Mouse (Mus musculus) ES-Bruce4 (cell line): Measurements from ENCODE around the gene Crip3. TPM values are rescaled to one million over a fixed set of nuclear protein-coding genes. Genes with fewer than 3 reads are reported as not detected.

ENCODE experiments used
- H3K27ac ChIP-seq: 2 replicates; pipeline ENCODE4 v1.5.1; 2012; ENCODE audit warnings: low read length, inconsistent platforms; ENCODE audit not compliant: insufficient read depth
- H3K27me3 ChIP-seq: 2 replicates; pipeline ENCODE4 v1.6.1; 2012; ENCODE audit warnings: mild to moderate bottlenecking, low read length, inconsistent platforms; ENCODE audit not compliant: control insufficient read depth, poor library complexity, insufficient read depth, severe bottlenecking
- H3K36me3 ChIP-seq: 2 replicates; pipeline ENCODE4 v1.6.1; 2012; ENCODE audit warnings: inconsistent platforms, mild to moderate bottlenecking, low read length, moderate library complexity; ENCODE audit not compliant: control insufficient read depth, poor library complexity, insufficient read depth, severe bottlenecking
- H3K4me1 ChIP-seq: one replicate; pipeline ENCODE4 v1.8.1; 2011; ENCODE audit warnings: low read length; ENCODE audit not compliant: control insufficient read depth, insufficient read depth
- H3K4me3 ChIP-seq: 2 replicates; pipeline ENCODE4 v1.5.1; 2011; ENCODE audit warnings: low read depth, mild to moderate bottlenecking, low read length
- H3K9ac ChIP-seq: 2 replicates; pipeline ENCODE4 v1.6.1; 2012; ENCODE audit warnings: low read depth, mild to moderate bottlenecking, inconsistent platforms; ENCODE audit not compliant: poor library complexity, severe bottlenecking
- H3K9me3 ChIP-seq: replicated peaks from 2 replicates; pipeline ENCODE4 v1.6.1; 2012; ENCODE audit warnings: mild to moderate bottlenecking, low read length, inconsistent platforms; ENCODE audit not compliant: control insufficient read depth, poor library complexity, insufficient read depth, severe bottlenecking
- CTCF ChIP-seq: IDR thresholded peaks from one replicate; pipeline ENCODE4 v1.8.1; 2011; ENCODE audit warnings: low read depth, low read length
- EP300 ChIP-seq: IDR thresholded peaks from 2 replicates; pipeline ENCODE4 v1.6.1; 2011; ENCODE audit warnings: low read depth, low read length; ENCODE audit not compliant: insufficient read depth
- POLR2A ChIP-seq: IDR thresholded peaks from one replicate; pipeline ENCODE4 v1.8.1; 2011; ENCODE audit warnings: low read length; ENCODE audit not compliant: insufficient read depth
- polyA plus RNA-seq: library from polyadenylated mRNA; stranded (reverse); fragments of >200 nt; gene quantifications from 2 replicates; pipeline ENCODE4 v1.2.4, GENCODE M21; 2011; ENCODE audit warnings: low read depth; ENCODE audit not compliant: missing spikeins, insufficient read depth, insufficient read length

The Crip3 gene
- polyA plus RNA-seq, 1 experiment: 1.3 TPM

DNA sequence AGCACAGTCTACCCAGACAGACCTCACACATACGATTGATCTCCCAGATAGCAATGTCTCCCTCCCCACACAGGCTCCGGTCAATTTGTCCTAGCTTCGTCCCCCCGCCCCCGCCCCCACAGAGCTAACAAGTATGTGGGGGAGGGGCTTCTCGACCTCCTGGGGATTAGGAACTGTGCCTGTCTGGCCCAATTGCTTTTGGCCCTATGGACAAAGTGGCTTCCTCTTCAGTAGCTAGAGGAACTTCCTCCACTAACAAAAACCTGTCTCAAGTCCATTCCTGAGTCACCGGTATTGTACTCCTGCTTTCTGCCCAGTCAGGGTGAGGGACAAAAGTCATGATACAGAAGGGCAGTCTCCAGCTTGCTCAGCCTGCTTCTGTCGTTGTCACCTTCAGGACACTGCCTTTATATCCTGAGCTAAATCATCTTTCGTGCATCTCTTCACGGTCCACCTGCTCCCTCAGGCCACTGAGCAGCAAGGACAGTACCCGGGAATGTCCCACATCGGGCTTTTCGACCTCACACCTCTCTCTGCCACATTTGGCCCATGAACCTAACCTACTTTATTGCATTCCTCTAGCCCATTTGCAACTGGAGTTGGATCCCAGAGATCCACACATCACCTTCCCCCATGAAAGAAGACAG, 24.7 kb downstream of the Crip3 start:
- H3K4me3 ChIP-seq: no peak overlapping the region
- no peaks in the 10 kb centered on the region for H3K36me3 ChIP-seq
- no peak overlapping the region for H3K27ac ChIP-seq
- no peak overlapping the region for H3K9ac ChIP-seq
- peaks cover 8% of the 10 kb centered on the region for H3K4me1 ChIP-seq
- H3K9me3 ChIP-seq: no peaks in the 10 kb centered on the region
- no peaks in the 10 kb centered on the region for H3K27me3 ChIP-seq
- no peak for TF ChIP-seq CTCF
- TF ChIP-seq POLR2A: no peak
- TF ChIP-seq EP300: no peak

- H3K27ac ChIP-seq: no peak overlapping the region
- H3K9ac ChIP-seq: peak overlapping the region; percentile 33; the same call in 1 of the 2 replicates
- no peaks in the 10 kb centered on the region for H3K9me3 ChIP-seq
- H3K4me3 ChIP-seq: no peak overlapping the region
- peaks cover 8% of the 10 kb centered on the region for H3K4me1 ChIP-seq
- H3K36me3 ChIP-seq: no peaks in the 10 kb centered on the region
- TF ChIP-seq POLR2A: no peak
- no peak for TF ChIP-seq CTCF
- no peak for TF ChIP-seq EP300
- no peaks in the 10 kb centered on the region for H3K27me3 ChIP-seq
These were observed 25.3 kb downstream of the Crip3 start for GRCm38 (mm10) chr17:46453970-46454411.

- H3K9me3 ChIP-seq: no peaks in the 10 kb centered on the region
- no peaks in the 10 kb centered on the region for H3K27me3 ChIP-seq
- H3K27ac ChIP-seq: no peak overlapping the region
- H3K9ac ChIP-seq: peak overlapping the region; percentile 33
- TF ChIP-seq EP300: no peak
- no peak for TF ChIP-seq CTCF
- TF ChIP-seq POLR2A: no peak
- H3K4me1 ChIP-seq: peaks cover 8% of the 10 kb centered on the region
- H3K36me3 ChIP-seq: no peaks in the 10 kb centered on the region
- no peak overlapping the region for H3K4me3 ChIP-seq
These were observed 25.8 kb downstream of the Crip3 start for GRCm38 (mm10) chr17:46454539-46454938.

- H3K9ac ChIP-seq: peak overlapping the region; percentile 33
- peak overlapping the region; percentile 51 for H3K4me3 ChIP-seq
- no peaks in the 10 kb centered on the region for H3K27me3 ChIP-seq
- no peaks in the 10 kb centered on the region for H3K36me3 ChIP-seq
- H3K4me1 ChIP-seq: peaks cover 8% of the 10 kb centered on the region
- TF ChIP-seq POLR2A: no peak
- 0 out of 2 replicates have a peak, but pooled peaks have one; percentile 30 for TF ChIP-seq EP300
- no peak for TF ChIP-seq CTCF
- no peak overlapping the region for H3K27ac ChIP-seq
- H3K9me3 ChIP-seq: no peaks in the 10 kb centered on the region
These were observed 26.5 kb downstream of the Crip3 start for GRCm38 (mm10) chr17:46455110-46455691.

GRCm38 (mm10) chr17:46457791-46458190, 29.1 kb downstream of the Crip3 start:
- H3K27ac ChIP-seq: no peak overlapping the region
- H3K9ac ChIP-seq: no peak overlapping the region
- TF ChIP-seq CTCF (peak; percentile 88), EP300 (no peak)
- H3K9me3 ChIP-seq: no peaks in the 10 kb centered on the region
- H3K27me3 ChIP-seq: no peaks in the 10 kb centered on the region
- H3K36me3 ChIP-seq: no peaks in the 10 kb centered on the region
- H3K4me1 ChIP-seq: peaks cover 5% of the 10 kb centered on the region
- no peak overlapping the region for H3K4me3 ChIP-seq

- no peak for TF ChIP-seq POLR2A
- TF ChIP-seq EP300: no peak
- no peak for TF ChIP-seq CTCF
- H3K27me3 ChIP-seq: no peaks in the 10 kb centered on the region
- no peak overlapping the region for H3K9ac ChIP-seq
- H3K36me3 ChIP-seq: no peaks in the 10 kb centered on the region
- no peak overlapping the region for H3K4me3 ChIP-seq
- H3K4me1 ChIP-seq: peaks cover 2% of the 10 kb centered on the region
- H3K9me3 ChIP-seq: no peaks in the 10 kb centered on the region
- peak overlapping the region; percentile 7; the same call in 1 of the 2 replicates for H3K27ac ChIP-seq
These were observed 29.7 kb downstream of the Crip3 start for GRCm38 (mm10) chr17:46458439-46458838.
